Mouse (Mus musculus) forelimb bud, embryonic 11.5 days (tissue): ENCODE measurements around the gene Mgat1.

ENCODE experiments used
- DNase-seq: peaks from one replicate; pipeline ENCODE4 v3.0.0-alpha.2; 2012; ENCODE audit warnings: low read depth, low spot score

Gene Mgat1

DNA sequence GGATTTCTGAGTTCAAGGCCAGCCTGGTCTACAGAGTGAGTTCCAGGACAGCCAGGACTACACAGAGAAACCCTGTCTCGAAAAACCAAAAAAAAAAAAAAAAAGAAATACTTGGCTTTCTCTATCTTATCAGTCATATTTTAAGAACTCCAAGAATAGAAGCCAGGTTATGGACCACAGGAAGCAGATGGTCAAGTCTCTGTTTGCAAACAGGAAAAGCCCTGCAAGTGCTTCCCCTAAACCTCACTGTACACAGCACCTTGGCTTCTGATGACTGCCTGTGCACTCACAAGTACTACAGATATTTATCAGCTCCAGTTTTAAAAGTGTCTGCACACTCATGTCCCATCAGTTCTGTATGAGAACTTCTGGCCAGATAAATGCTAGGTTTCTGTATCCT lies 2.5 kb upstream of the Mgat1 start:
- no peak for DNase-seq

GRCm38 (mm10) chr11:49242944-49243626 lies 906 bp upstream of the Mgat1 start:
- no peak for DNase-seq

GRCm38 (mm10) chr11:49244595-49244930 lies 572 bp downstream of the Mgat1 start:
- DNase-seq, result no peak

DNA sequence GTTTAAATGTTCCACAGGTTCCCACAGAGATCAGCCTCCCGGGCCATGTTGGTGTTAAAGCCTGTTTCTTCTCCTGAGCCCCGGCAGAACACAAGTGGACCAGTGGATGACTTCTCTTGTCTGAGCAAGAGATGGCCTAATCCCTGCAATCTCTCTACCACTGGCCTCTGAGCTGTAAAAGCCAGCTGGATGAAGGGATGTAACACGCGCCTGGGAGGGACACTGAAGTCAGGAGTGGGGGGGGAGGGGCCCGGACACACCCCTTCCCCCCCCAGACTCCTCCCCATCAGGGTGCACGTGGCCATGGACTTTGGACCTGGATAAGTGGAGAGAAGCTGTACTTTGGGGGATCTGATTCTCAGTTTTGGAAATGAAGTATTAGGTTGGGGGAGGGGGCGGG lies 1.2 kb downstream of the Mgat1 start:
- DNase-seq, result peak; percentile 19

DNA sequence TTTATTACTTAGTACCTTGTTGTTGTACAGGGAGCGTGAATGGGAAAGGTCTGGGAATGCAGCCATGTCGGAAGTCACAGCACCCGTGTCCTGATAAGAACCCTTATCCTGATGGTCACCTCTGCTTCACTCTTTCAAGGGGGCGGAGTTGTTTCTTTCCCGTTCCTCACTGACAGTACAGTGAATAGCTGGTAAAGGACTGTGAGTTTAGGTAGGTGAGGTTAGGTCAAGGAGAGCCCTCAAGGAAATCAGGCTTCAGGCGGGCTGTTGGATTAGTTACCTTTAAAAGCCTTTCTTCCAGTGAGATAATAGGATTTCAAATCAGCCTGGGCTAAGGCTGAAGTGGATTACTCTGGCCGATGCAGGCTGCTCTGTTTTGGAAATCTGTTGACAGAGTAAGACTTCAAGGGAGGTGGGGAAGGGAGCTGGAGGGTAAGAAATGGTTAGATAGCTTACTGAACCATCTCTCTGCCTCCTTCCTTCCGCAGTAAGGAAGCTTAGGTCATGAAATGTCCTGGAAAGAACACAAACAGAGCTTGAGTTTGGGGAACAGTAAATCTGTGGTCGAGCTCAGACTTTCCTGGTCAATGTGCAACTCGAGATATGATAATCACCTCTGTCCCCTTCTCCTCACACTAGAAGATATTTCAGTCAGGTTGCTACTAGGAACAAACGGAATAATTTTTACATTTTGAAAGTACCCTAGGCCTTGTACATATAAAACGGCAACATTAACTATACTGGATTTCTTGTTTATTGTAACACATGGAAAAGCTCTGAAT lies 1.8 kb downstream of the Mgat1 start:
- DNase-seq, result no peak

- no peak for DNase-seq
These were observed 2.5 kb downstream of the Mgat1 start for GRCm38 (mm10) chr11:49246523-49246922.

GRCm38 (mm10) chr11:49247255-49247654 lies 3.3 kb downstream of the Mgat1 start:
- DNase-seq, result no peak

DNA sequence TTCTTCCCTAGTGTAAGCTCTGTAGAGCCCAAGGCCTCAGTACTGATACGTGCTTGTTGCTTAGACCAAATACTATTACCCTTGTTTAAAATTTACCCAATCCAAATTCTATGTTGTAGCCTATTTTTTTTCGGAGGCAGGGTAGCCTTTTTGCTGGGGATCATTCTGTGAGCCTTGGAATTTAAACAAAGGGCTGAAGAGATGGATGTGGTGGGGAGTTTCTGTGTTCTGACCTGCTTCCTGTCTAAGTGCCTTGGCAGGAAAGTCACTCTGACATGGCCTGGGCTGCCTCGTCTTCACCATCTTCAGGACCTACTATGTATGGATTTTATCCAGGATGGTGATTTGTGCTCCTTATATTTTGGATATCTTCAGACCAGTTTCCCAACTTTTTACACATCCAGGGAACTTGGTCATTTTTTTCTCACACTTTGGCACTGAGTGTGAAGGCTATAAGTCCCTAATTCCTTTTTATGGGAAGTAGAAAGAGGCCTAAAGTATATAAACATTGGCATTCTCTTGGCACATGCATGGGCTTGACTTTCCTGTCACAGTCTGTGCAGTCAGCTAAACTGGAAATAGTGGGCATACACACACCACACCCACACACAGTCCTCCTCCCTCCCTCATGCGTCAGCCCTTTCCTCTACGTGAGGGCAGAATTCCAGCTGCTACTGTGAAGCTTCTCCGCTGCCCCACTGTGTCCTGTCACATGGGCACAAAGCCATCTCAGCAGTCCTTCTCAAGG lies 4.4 kb downstream of the Mgat1 start:
- no peak for DNase-seq

DNA sequence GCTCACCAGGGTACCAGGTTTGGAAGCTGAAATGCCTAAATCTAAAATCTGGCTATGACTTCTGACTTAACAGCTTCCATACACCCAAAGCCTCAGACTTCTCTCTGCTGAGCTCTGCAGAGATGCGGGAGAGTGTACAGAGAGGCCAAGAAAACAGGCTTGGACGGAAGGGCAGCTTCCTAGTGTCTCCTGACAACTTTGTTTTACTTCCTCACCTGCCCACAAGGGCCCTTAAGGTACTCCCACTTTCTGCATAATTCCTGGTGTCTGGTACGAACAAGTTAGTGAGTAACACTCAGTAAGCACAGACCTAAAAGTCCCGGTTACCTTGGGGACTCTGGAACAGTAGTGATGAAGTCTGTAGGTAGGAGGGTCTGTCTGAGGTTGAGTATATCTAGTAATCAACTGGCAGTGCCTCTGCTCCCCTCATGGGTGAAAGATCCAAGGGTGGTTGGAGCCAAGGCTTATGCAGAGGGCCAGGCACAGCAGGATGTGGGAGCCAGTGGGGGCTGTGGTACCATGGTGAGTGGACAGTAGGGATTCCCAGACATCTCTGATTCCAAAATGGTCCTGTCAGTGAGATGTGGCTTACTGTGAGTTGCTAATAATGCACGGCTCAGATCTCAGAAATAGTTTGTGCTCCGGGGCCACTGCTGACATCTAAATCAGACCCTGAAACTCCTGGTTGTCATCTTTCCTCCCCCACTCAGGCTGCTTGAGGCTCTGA lies 5.1 kb downstream of the Mgat1 start:
- DNase-seq, result no peak

- no peak for DNase-seq
These were observed 5.9 kb downstream of the Mgat1 start for GRCm38 (mm10) chr11:49249811-49250421.

DNA sequence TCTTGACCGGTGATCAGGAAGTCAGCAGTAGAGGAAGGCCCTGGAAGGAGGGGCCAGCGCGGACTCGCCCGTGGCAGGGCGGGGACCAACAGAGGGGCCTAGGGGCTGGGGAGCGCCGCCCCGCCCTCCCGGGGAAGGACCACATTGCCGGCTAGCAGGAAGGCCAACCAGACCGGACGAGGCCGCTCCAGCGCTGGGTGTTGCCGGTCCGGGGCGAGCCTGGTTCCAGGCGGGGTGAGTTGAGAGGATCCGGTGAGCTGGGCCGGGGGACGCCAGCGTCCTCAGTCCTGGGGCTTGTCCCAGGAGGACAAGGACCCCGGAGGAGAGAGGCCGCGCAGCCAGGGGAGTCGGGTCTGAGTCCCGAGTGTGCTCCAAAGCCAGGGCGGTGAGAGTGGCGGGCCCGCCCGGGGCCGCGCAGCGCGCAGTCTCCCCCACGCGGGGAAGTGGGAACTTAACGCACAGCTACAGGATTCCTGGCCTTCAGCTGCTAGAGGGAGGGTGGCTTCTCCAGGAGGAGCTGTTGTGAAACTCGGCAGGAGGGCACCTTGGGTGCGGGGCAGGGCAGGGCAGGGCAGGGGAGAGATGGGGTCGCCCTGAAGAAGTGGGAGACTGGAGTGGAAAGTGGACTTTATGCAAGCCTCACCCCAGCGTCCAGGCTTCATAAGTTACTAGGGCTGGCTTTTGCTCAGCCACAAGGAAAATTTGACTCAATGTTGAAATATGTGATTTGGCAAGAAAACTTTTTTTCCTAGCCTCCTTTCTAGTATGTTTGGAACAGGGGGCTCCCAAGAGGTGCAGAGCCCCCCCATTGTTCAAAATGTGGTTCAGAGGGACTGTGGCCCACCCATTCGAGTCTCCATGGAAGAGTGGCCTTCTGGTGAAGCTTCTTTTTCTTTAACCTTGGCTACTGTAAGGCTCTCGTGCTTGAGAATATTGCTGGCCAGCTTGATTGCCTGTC lies 6.7 kb downstream of the Mgat1 start:
- DNase-seq, result peak; percentile 72

GRCm38 (mm10) chr11:49251380-49251761 lies 7.4 kb downstream of the Mgat1 start:
- no peak for DNase-seq

DNA sequence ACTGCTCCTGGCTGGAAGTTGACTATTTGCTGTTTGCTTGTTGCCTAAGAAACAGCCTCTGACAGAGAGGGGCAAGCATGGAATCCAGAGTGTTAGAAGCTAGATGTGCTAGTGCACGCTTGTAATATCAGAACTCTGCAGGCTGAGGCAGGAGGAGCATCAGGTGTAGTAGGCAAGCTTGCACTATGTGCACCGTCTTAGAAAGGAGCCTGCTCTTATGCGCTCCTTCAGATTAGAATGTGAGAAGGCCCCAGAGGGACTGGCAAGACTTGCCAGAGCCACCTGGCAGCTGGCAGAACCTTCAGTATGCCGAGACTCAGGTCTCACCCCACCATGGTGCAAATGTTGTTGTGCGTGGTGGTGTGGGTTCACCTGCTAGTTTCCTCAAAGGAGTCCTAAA lies 8.1 kb downstream of the Mgat1 start:
- DNase-seq, result no peak

DNA sequence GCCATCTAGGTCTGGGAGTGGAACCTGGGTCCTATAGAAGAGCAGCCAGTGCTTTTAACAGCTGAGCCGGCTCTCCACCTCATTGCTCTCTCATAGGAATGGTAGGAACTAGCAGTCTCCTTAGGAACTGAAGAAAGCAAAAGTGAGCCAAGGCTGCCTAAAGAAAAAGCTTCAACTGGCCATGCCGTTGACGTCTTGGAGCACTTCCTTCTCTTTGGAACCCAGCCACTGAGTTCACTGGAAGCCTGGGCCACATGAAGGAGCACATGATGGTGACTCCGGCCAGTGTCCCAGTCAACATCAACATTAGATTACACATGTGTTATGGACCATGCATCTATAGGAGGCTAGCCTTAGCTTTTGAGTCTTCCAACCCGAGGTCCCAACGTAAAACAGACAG lies 9.0 kb downstream of the Mgat1 start:
- DNase-seq, result no peak

- no peak for DNase-seq
These were observed 15.3 kb downstream of the Mgat1 start for GRCm38 (mm10) chr11:49259296-49259695.

GRCm38 (mm10) chr11:49259829-49260228 lies 15.8 kb downstream of the Mgat1 start:
- no peak for DNase-seq

GRCm38 (mm10) chr11:49260598-49261312 lies 16.8 kb downstream of the Mgat1 start:
- no peak for DNase-seq

GRCm38 (mm10) chr11:49261313-49261855 lies 17.4 kb downstream of the Mgat1 start:
- DNase-seq, result no peak

DNA sequence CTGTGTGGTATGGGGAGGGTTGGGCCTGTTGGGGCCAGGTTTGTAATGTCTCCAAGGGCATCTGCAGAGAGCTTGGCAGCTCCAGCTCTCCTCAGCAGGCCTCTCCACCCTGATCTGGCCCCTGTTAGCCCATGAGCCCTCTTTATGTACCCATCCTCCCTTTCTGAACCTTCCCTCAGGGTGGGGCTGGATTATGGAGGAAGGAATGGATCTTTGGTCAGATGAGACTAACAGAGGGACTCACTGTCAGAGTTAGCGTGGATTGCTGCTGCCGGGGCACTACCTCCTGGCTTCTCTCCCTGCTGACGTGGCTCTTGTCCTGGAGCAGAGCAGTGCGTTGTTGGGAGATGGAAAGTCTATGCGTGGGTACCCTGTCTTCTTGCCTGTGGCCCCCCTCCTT lies 18.3 kb downstream of the Mgat1 start:
- no peak for DNase-seq

GRCm38 (mm10) chr11:49263149-49263548 lies 19.2 kb downstream of the Mgat1 start:
- no peak for DNase-seq
